ENCODE assay signal across 7 mouse cellular contexts in the genomic region with DNA sequence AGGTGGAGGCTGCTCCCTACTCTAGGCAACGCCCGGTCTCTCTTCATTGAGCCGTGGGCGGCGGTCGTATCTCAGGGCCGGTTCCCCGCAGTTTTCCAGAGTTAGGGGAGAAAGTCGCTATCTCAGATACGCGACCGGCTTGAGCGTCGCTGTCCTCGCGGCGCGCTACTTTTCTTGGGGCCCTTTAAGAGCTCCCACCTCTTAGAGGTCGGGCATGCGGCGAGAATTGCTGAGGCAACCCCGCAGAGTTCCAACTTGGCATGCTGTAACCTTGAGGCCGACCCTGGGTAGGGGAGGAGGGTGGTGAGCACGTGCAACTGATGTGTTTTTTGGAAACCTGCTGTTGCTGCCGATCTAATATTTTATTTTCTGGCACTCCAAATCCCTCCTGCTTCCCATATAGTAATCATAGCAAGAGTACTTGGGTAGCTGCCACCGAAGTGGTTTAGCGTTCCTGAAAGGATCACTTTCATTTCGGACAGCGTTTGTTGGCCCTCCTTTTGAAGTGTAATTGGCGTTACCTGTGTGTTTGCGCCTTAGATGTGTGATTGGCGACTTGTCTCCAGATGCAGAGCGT. TPM values are rescaled to one million over a fixed set of nuclear protein-coding genes. Genes with fewer than 3 reads are reported as not detected.
DNase-seq lines count a peak whose midpoint lies in the region; ATAC-seq and TF ChIP-seq lines count a peak whose summit lies in the region.

No protein-coding gene starts in this region.

- peak overlapping the region; percentile 83 for H3K4me2 ChIP-seq in embryonic facial prominence, embryonic 12.5 days (replicated peaks)
- peak overlapping the region; percentile 86 for H3K4me2 ChIP-seq in intestine, embryonic 15.5 days (replicated peaks)
- H3K4me2 ChIP-seq in midbrain, embryonic 16.5 days (ENCODE audit: low read length): peak overlapping the region; percentile 99

- under 1% methylated on average over 33 of the region's 33 CpGs for WGBS in spleen, adult 2 months
- WGBS in embryonic facial prominence, embryonic 12.5 days: 2% methylated on average over 33 of the region's 33 CpGs
- WGBS in intestine, embryonic 15.5 days: 2% methylated on average over 33 of the region's 33 CpGs
- 2% methylated on average over 33 of the region's 33 CpGs for WGBS in midbrain, embryonic 16.5 days

- H3K9ac ChIP-seq in embryonic facial prominence, embryonic 12.5 days: peak overlapping the region; percentile 57
- H3K9ac ChIP-seq in intestine, embryonic 15.5 days: peak overlapping the region; percentile 69
- peak overlapping the region; percentile 71 for H3K9ac ChIP-seq in midbrain, embryonic 16.5 days (ENCODE audit: low read depth, low read length)

- H3K4me3 ChIP-seq in spleen, adult 2 months (ENCODE audit: extremely low read depth, insufficient read depth, insufficient read length): peak overlapping the region; percentile 99
- H3K4me3 ChIP-seq in embryonic facial prominence, embryonic 12.5 days: peak overlapping the region; percentile 79
- peak overlapping the region; percentile 73 for H3K4me3 ChIP-seq in intestine, embryonic 15.5 days (replicated peaks)
- peak overlapping the region; percentile 93 for H3K4me3 ChIP-seq in midbrain, embryonic 16.5 days (ENCODE audit: low read depth, low read length)

- H3K36me3 ChIP-seq in spleen, adult 2 months (ENCODE audit: control insufficient read depth, insufficient read depth, low read length): peaks cover 13% of the 10 kb centered on the region
- peaks cover 7% of the 10 kb centered on the region; the same call in 1 of the 2 replicates for H3K36me3 ChIP-seq in embryonic facial prominence, embryonic 12.5 days
- H3K36me3 ChIP-seq in intestine, embryonic 15.5 days: no peaks in the 10 kb centered on the region
- peaks cover 6% of the 10 kb centered on the region for H3K36me3 ChIP-seq in midbrain, embryonic 16.5 days (ENCODE audit: control insufficient read depth, insufficient read depth, low read length)

- TF ChIP-seq POLR2A in spleen, adult 2 months (IDR thresholded peaks at IDR 0.05; ENCODE audit: low read depth, low read length): no peak

- no peak for TF ChIP-seq CTCF in spleen, adult 2 months (IDR thresholded peaks at IDR 0.05; ENCODE audit: extremely low read depth, insufficient read depth, insufficient read length, insufficient replicate concordance)

- no peak for DNase-seq in spleen, adult 2 months (ENCODE audit: low read depth in 1 of 2, low spot score in 2 of 2)
- no peak for DNase-seq in spleen, postnatal 36 days (ENCODE audit: low spot score in 2 of 2)
- DNase-seq in right cerebral cortex, adult 18-20 months: no peak
- DNase-seq in frontal cortex, postnatal 14 days (ENCODE audit: low spot score in 2 of 2): no peak

- H3K9me3 ChIP-seq in embryonic facial prominence, embryonic 12.5 days: no peaks in the 10 kb centered on the region
- H3K9me3 ChIP-seq in intestine, embryonic 15.5 days: no peaks in the 10 kb centered on the region
- H3K9me3 ChIP-seq in midbrain, embryonic 16.5 days (replicated peaks; ENCODE audit: control insufficient read depth, low read length, poor library complexity, severe bottlenecking): no peaks in the 10 kb centered on the region

- peak overlapping the region; percentile 85 for H3K27ac ChIP-seq in spleen, adult 2 months (ENCODE audit: insufficient read depth, low read length)
- no peak overlapping the region for H3K27ac ChIP-seq in embryonic facial prominence, embryonic 12.5 days
- H3K27ac ChIP-seq in intestine, embryonic 15.5 days: peak overlapping the region; percentile 48; the same call in 1 of the 2 replicates
- peak overlapping the region; percentile 58; the same call in 1 of the 2 replicates for H3K27ac ChIP-seq in midbrain, embryonic 16.5 days (ENCODE audit: low read length)

- H3K4me1 ChIP-seq in spleen, adult 2 months (ENCODE audit: control insufficient read depth, insufficient read depth, insufficient read length): peaks cover 6% of the 10 kb centered on the region
- H3K4me1 ChIP-seq in embryonic facial prominence, embryonic 12.5 days: peaks cover 11% of the 10 kb centered on the region
- H3K4me1 ChIP-seq in intestine, embryonic 15.5 days (replicated peaks): peaks cover 5% of the 10 kb centered on the region; the same call in 1 of the 2 replicates
- peaks cover 16% of the 10 kb centered on the region for H3K4me1 ChIP-seq in midbrain, embryonic 16.5 days (ENCODE audit: control insufficient read depth, insufficient read depth, low read length)

- peak; percentile 74 for ATAC-seq in embryonic facial prominence, embryonic 12.5 days (ENCODE audit: insufficient number of reproducible peaks, insufficient read depth, low FRiP score, low TSS enrichment)
- ATAC-seq in intestine, embryonic 15.5 days: peak; percentile 82
- peak; percentile 82; the same call in 1 of the 2 replicates for ATAC-seq in midbrain, embryonic 16.5 days

- no peaks in the 10 kb centered on the region for H3K27me3 ChIP-seq in spleen, adult 2 months (ENCODE audit: control insufficient read depth, insufficient read depth, low read length)
- no peaks in the 10 kb centered on the region for H3K27me3 ChIP-seq in embryonic facial prominence, embryonic 12.5 days
- H3K27me3 ChIP-seq in intestine, embryonic 15.5 days (replicated peaks): no peaks in the 10 kb centered on the region
- H3K27me3 ChIP-seq in midbrain, embryonic 16.5 days (ENCODE audit: control insufficient read depth, insufficient read depth, low read depth, low read length): no peaks in the 10 kb centered on the region

RNA-seq across cellular contexts. Expression of gene Trnt1, which starts 0.5 kb away (rescaled TPM):
- polyA plus RNA-seq in spleen, adult 2 months (2012; rRNA removed): 9.0 and 10.5 TPM in 2 replicates
- polyA plus RNA-seq in embryonic facial prominence, embryonic 12.5 days (2016; fragmentation: Nextera tagmentation; extraction: Ambion mirVana): 59.6 and 69.3 TPM in 2 replicates
- polyA plus RNA-seq in intestine, embryonic 15.5 days (2015; fragmentation: Nextera tagmentation; extraction: Ambion mirVana): 49.8 and 60.9 TPM in 2 replicates
- 61.2 and 68.3 TPM in 2 replicates for polyA plus RNA-seq in midbrain, embryonic 16.5 days (2015; fragmentation: Nextera tagmentation; extraction: Ambion mirVana)

RNA-seq across cellular contexts. Expression of gene Il5ra, which starts 20.5 kb away (rescaled TPM):
- 0.79 and 1.1 TPM in 2 replicates for polyA plus RNA-seq in spleen, adult 2 months (2012; rRNA removed)
- 0.08 TPM in 1 of 2 replicates, not detected in the other for polyA plus RNA-seq in embryonic facial prominence, embryonic 12.5 days (2016; fragmentation: Nextera tagmentation; extraction: Ambion mirVana)
- not detected in 2 replicates for polyA plus RNA-seq in intestine, embryonic 15.5 days (2015; fragmentation: Nextera tagmentation; extraction: Ambion mirVana)
- 0.17 TPM in 1 of 2 replicates, not detected in the other for polyA plus RNA-seq in midbrain, embryonic 16.5 days (2015; fragmentation: Nextera tagmentation; extraction: Ambion mirVana)

RNA-seq across cellular contexts. Expression of gene Crbn, which starts 30.5 kb away (rescaled TPM):
- polyA plus RNA-seq in spleen, adult 2 months (2012; rRNA removed): 4.6 and 7.7 TPM in 2 replicates
- polyA plus RNA-seq in embryonic facial prominence, embryonic 12.5 days (2016; fragmentation: Nextera tagmentation; extraction: Ambion mirVana): 47.7 and 47.9 TPM in 2 replicates
- polyA plus RNA-seq in intestine, embryonic 15.5 days (2015; fragmentation: Nextera tagmentation; extraction: Ambion mirVana): 37.3 and 40.2 TPM in 2 replicates
- polyA plus RNA-seq in midbrain, embryonic 16.5 days (2015; fragmentation: Nextera tagmentation; extraction: Ambion mirVana): 62.0 and 63.6 TPM in 2 replicates
